Mouse (Mus musculus) frontal cortex, adult (tissue): ENCODE data around the gene Cblb.

Experiments
- ATAC-seq: cut with Nextera tagmentation; 2 replicates; pipeline ENCODE4 v1.9.2; 2017; ENCODE audit warnings: mild to moderate bottlenecking, moderate library complexity, mixed read lengths; ENCODE audit not compliant: low TSS enrichment

Gene Cblb

DNA sequence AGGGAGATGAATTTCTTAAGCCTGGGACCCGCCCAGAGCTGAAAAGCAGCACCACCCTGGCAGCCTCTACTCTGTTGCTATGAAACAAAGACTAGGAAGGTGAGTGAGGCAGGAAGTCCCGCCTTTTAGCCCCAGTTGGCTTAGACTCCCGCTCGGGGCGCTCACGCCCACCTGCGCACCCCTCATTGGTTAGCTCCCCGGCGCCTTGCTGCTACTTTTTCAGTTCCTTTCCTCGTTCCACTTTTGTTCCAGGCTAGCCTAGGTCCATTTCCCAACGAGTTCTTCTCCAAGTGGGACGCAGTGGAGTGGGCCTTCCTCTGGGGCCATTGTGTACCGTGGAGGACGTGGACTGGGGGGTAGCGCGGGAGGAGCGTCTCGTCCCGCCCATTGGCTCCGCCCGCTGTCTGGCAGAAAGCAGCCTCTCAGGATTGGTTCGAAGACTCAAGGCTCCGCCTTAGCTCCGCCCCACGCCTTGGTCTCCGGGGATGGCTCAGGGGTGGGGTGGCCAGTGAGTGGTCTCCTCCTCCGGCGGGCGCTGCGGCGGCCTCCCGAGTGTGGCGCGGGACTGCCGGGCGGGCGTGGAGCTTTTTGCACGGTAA, at the start of gene Cblb:
Gene Cblb, plus strand, starts transcription at position 135 of the 599 bp plus-strand sequence.
- peak; percentile 95 for ATAC-seq

DNA sequence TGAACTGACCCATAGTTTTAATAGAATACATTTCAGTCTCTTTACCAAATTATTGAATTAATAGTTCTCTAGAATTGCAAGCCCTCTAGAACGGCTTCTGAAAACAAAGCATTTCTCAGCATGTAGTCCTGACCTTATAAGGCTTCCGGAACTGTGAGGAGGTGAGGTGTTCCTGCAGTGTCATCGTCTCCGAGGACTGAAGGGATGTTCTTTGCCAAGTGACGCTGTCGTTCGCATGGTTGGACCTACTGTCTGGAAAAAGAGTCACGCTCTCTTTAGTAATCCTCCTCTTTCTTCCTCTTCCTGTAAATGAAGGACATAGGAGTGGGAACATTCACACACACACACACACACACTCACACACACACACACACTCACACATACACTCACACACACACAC, 45.6 kb upstream of the Cblb start:
- peak; percentile 79 for ATAC-seq

DNA sequence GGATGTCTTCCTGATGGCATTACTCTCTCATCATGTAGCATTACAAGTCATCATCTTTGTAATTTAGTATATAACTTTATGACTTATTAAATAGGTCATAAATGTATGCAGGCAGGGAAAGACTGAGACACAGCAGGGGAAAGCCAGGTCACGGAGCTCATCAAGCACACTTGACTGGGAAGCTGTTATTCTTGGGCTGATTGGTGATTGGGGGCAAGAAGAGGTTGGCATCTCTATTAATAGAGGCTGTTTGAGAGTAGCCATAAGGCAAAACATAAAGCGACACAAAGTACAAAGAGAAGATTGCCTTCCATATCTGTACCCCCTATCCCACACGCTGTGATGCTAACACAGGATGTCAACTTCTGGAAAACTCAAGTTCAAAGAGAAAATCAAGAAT, 44.8 kb upstream of the Cblb start:
- ATAC-seq = no peak

DNA sequence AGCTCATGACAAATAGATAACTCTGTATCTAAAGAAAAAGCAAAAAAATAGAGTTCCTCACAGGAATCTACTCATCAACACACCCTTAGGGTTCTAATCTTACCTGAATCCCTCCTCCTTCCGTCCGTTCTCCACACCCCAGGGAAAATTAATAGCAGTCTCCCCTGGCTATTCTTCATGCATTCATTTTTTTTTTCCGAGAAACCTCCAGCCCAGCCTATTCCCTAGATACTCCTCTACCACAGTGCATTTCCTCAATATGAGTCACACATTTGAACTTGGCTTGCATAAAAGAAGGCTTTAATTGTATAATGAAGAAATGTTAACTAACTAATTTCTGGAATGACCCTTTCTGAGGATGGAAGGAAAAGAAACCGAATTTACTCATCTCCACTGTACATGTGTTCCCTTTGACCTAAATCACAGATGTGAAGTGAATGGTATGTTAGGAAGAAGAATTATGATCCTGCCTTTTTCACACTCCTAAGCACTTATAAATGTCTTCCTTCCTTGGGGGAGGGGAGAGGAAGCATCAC, 43.9 kb upstream of the Cblb start:
- no peak for ATAC-seq

DNA sequence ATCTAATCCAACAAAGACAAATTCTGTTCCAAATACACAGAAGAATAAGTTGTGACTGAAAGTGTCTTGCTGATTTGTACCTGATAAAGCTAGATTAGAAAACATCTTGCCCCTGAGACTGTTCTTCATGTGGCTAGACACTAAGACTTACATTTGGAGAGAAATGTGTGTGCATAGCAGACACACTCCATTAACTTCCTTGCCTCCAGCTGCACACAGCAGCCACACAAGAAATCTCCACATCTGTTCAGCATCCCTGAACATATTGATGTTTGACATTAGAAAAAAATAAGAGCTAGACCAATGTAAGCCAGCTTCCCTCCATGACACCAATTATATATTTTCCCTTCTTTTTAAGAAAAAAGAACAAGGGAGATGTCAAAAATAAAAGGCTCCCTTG, 43.0 kb upstream of the Cblb start:
- no peak for ATAC-seq

DNA sequence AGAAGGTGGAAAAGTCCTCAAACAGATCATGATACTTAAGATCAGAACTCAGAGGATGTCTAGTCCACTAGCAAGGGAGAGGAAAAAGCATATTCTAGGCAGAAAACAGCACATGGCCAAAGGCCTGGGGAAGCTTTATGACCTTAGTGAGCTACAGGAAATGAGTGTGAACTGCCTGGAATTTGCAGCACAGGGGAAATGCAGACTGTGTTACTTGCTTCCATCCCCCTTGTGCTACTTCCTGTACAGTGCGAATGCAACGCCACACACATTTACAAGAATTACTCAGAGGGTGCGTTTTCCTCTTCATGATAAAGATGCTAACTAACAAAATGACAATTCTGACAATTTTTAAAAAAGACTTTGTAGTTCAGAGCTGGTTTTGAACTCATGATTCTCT, 41.8 kb upstream of the Cblb start:
- no peak for ATAC-seq

DNA sequence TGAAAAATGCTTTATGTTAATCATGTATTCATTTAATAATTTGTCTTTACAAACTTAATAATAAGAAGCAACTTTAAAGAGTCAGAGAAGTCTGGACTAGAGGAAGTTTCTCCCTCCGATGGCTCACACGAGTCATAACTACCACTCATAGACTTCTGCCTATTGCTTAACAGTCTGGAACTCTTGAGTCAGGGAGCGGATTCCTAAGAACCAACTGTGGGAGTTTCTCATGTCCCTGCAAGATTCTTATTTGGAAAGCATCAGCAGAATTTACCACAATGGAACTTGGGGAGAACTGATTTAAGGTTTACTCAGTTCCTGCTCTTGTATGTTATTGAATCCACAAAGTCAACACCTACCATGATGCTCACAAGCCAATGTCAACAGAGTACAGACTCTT, 31.0 kb upstream of the Cblb start:
- no peak for ATAC-seq

DNA sequence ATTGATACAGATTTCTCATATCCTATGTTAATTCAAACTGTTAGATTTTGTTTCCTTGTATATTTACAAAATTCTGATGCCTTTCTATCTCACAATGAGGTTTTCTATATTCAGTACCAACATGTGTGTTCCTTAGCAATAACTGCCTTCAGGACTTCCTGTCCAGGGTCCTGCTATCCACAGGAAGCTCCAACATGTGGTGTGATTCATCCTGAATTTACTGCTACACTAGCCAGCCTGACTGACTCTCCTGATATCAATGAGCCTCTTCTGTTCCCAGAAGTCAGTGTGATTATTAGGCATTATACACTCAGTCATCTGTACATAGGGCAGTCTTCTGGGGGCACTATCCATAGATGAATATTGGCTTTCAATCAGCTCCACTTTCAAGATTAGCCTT, 30.2 kb upstream of the Cblb start:
- no peak for ATAC-seq

DNA sequence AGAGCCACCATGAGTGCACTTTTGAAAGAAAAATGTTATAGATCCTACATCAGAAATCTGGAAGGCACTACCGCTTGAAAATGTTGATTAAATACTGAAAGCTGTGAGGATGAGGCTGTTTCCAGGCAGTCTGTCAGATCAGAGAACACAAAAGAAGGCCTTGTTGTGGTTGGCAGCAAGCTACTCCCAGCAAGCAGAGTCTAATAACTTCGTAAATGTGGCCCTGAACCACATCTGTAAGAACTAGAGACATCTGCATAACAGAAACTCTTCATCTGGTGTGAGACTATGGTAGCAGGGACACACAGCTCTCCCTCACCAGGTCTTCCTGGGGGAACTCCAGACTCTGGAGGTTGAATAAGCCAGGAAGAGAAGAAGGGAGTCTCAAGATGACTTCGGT, 24.0 kb upstream of the Cblb start:
- ATAC-seq = no peak

DNA sequence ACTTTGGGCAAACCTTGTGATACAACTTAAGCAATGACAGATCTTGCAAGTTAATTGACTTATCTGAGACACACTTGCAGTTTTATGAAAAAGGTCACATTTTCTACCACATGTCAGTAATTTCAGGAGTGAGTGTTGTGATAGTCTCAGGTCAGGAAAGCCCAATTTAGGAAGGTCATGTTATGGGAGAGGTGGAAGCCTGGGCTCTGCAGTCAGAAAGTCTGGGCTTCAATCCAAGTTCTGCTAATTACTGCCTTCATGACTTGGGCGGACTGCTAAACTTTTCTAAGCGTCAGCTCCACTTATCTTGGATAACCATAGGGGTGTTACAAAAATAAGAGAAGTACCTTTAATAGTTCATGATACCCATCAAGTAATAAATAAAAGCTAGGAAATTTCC, 22.6 kb upstream of the Cblb start:
- ATAC-seq = no peak; the same call in 1 of the 2 replicates

DNA sequence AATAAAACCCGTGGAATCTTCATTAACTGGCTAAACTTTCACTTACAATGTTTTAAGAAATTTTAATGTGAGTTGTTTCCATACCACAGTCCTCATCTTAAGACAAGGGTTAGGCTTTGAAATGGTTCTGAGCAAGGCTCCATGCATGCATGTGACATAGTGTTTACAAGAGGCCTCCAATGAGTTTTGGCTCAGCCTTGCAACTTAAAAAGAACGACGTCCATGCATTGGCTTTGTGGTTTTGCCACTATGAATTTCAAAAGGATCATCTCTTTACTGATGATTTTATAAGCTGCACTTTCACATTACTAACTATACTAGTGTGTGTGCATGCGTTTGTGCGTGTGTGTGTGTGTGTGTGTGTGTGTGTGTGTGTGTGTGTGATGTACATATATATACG, 21.6 kb upstream of the Cblb start:
- no peak for ATAC-seq

DNA sequence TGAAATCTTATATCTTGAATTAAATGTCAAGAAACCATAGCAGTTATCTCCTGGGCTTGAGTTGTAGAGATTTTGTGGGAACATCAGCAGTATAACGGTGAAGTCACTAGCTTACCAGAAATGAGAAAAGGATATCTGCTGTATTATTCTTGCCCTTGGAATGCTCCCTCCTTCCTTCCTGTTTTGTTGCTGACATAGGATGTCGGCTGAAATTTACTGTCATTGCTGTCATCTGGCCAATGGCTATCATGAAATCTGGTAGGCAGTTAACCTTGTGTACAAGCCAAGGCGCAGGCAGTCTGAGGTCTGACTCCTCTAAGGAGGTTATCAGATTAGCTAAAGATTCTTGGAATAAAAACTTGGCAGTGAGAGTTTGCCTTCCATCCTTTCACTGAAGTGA, 18.0 kb upstream of the Cblb start:
- no peak for ATAC-seq

DNA sequence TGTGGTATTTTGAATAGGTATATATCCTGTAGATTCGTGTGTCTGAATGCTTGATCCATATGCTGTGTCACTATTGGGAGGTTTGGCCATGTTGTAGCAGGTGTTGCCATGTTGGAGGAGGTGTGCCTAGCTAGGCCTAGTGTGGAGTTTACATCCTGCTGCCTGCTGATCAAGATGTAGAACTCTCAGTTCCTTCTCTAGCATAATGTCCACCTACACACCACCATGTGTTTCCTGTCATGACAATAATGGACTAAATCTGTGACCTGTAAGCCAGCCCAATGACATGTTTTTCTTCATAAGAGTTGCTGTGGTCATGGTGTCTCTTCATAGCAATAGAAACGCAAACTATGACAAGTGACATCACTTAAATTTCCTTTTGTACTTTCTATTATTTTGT, 17.2 kb upstream of the Cblb start:
- no peak for ATAC-seq

DNA sequence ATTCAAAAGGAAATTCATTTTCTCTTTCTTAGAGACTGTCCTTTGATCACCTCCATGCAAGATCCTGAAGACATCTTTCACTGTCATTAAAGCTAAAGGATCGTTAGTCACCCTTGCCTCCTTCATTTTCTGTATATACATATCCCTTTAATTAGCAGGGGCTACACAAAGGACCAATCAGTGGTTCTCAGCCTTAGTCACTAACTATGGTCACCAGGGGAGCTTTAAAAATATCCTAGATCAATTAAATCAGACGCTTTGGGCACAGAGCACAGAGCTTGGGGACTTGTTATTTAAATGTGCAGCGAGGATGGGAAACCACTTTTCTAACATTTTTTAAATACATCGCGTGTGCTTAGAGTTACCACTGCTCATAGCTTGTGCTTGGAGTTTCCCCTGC, 7.6 kb upstream of the Cblb start:
- no peak for ATAC-seq

DNA sequence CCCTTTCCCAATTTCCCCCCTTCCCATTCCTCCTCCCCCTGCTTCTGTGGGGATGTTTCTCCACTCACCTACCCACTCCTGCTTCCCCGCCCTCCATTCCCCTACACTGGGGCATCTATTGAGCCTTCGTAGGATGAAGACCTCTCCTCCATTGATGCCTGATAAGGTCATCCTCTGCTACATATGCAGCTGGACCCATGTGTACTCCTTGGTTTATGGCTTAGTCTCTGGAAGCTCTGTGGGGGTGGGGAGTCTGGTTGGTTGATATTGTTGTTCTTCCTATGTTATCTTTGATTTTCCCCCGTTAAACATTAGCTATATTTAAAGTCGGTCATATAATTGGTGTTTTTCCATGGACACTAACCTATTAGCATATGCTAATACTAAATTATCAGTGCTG, 3.7 kb upstream of the Cblb start:
- ATAC-seq = no peak

DNA sequence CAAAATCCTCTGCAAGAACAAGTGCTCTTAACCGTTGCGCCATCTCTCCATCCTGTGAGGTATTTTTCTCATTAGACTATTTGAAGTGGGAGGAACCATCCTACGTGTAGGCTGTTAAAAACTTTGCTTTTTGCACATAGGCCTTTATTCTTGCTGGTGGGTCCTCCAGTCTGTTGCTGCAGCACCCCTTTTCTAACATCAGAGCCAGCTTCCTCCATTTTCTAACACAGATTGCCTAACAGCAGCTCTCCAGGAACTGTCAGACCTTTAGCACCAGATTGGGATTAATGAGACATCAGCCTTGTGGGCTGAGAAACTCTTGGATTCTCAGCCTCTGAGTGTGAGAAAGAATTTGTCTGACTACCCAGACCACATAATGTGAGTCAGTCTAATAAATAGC, 2.0 kb upstream of the Cblb start:
- ATAC-seq = no peak

DNA sequence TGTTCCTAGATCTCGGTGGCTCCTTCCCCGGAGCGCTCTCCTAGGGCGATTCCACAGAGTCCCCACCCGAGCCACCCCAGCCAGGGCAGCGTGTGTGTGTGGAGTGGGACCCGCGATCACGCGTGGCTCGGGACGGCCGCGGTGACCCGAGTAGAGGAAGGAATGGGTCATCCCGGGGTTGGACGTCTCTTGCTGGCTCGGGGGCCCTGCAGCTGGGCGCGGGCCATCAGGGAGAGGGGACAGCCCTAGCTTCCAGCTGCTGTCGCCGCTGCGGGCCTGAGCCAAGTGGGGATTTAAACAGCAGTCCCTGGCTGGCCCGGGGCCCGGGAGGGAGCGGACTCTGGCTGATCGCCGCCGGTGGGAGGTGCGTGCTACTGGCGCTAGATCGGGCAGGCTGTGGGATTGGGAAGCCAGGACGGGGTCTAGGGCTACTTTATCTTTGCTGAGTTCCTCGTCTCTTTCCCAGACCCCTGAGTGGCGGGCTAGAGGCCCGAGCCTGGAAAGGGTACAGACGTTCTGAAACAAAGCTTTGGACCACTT, 757 bp downstream of the Cblb start:
- peak; percentile 58 for ATAC-seq

DNA sequence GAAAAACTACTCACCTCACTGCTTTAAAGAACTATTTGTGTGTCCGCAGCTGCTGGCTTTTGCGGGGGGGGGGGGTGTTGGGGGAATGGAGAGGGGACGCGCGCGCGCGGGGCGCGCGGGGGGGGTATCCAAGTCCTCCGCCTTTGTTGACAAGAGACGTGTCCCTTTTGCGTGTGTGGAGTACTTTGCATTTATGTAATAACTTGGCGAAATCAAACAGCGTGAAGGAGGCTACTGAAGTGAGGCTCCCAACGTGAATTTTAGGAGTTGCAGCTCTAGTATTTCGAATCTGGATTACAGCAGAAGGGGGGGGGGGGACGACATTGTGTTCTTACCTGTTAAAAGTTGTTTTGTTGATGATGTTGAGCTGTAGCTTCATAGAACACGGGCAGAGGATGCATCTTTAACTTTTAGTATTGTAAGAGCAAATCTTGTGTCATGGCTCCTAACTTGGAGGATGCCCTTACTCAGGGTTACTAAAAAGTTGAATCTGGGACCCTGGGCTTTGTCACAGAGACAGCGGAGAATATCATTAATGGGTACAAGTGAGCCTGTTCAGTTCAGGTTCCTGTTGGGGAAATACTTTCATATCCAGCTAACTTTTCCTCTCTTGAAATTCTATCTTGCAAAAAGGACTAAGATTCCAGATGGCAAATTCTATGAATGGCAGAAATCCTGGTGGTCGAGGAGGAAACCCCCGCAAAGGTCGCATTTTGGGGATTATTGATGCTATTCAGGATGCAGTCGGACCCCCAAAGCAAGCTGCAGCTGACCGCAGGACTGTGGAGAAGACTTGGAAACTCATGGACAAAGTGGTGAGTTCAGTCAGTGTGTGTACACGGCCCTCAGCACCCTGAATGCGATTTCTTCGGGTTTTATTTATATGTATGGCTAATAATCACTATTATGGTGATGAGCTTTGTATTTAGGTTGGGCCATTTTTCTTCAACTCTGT, 1.6 kb downstream of the Cblb start:
- ATAC-seq = 0 out of 2 replicates have a peak, but pooled peaks have one; percentile 14

DNA sequence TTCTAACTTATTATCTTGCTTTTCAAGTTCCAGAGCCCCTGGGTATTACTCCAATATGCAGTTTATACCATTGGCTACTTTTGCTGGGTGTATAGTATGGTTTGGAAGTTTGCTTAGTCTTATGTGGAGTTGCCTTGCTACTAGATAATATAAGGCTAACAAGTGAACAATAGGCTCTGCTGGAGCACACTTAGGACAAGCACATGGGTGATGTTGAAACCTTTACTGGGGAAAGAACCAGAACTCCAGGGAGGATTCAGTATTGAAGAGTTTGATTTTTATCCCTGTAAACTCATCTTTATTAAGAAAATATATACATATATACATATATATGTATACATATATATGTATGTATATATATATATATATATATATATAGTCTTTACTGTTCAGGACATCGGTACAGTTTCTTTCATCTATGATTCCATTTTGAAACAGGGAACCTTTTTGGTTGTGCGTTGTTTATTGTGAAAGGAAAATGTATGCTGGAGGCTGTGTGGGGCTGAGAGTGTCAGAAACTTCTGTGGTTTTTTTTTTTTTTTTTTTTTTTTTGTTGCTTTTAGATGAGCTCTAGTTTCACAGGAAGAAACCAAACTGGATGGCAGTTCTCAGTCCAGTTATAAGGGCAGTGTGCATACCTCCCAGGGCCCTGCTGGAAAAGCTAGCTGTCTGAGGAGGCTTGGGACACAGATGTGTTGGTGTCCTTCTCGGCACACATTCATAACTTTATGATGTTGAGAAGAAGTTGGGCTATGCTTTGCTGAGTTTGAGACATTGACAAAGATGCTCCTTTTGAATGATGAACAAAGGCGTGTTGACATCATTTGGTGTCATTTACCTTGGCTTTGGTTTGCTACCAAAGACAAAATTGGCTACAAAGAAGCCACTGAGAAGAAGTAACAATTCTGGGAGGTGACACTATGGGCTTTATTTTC, 2.6 kb downstream of the Cblb start:
- ATAC-seq = no peak

DNA sequence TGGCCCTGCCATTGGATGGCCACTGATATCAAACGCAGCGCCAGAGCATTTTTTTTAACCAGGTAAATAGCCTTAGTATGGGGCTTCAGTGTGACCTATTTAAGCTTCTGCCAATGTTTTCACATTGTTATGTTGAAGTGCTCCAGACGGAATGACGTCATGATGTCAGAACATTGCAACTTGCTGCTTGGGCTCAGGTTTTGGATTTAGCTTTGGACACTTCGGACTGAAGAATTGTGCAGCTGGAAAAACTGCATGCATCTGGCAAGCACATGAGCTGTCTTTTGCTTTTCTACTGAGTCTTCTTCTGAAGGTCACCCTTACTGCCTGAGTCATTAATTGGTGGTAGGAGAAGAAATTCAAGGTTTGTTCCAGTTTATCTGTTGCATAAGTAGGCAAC, 3.3 kb downstream of the Cblb start:
- ATAC-seq = no peak

DNA sequence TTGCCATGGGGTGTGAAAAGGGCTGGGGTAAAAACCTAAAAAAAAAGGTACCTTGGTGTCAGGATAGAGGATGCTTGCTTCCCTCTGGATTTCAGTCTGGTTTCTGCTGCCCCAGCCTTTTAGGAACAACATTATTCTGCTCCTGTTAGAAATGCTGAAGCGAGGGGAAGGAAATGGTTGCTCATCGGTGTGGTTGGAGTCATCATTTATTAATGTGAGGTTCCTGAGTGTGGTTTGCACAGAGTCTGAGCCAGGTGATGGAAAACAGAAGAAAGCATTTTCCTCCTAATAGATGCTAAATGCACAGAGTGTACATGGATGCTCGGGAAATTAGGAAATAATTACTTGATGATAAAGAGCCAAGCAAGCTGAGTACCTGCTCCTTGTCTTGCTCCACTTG, 5.3 kb downstream of the Cblb start:
- ATAC-seq = no peak

DNA sequence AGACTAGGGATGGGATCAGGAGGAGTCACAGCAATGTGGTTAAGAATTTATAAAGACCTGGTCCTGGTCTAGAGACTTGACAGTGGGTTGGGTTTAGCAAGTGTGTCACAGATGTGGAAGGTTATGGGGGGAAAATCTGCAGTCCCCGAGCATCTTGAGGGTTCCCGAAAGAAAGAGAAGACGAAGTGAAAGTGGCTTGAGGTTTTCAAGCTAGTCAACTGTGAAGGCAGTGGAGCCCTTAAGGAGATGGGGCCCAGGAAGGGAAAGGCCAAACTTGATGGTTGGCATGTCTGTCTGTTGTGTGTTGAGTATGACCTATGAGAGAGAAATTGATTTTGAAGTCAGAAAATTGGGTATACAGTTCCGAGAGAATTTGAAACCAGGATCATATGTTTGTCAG, 7.3 kb downstream of the Cblb start:
- ATAC-seq = no peak
